Mouse (Mus musculus) erythroblast, embryonic 14.5 days (primary cell): Measurements from ENCODE around the gene Tstd1. TPM values are rescaled to one million over a fixed set of nuclear protein-coding genes. Genes with fewer than 3 reads are reported as not detected.

Source experiments
- H3K27me3 ChIP-seq: 2 replicates; pipeline ENCODE4 v1.6.1; 2012; ENCODE audit warnings: inconsistent platforms; ENCODE audit not compliant: control insufficient read depth
- H3K36me3 ChIP-seq: 2 replicates; pipeline ENCODE4 v1.6.1; 2012; ENCODE audit warnings: mild to moderate bottlenecking, inconsistent platforms; ENCODE audit not compliant: control insufficient read depth
- H3K4me1 ChIP-seq: 2 replicates; pipeline ENCODE4 v1.6.1; 2012; ENCODE audit warnings: inconsistent platforms; ENCODE audit not compliant: control insufficient read depth
- H3K4me3 ChIP-seq: replicated peaks from 2 replicates; pipeline ENCODE3; 2012; ENCODE audit warnings: moderate library complexity, mild to moderate bottlenecking, inconsistent platforms
- H3K9me3 ChIP-seq: 2 replicates; pipeline ENCODE4 v1.6.1; 2012; ENCODE audit warnings: low read length, inconsistent platforms, mixed read lengths; ENCODE audit not compliant: control insufficient read depth
- GATA1 ChIP-seq: IDR thresholded peaks from 2 replicates; pipeline ENCODE4 v1.6.1; 2012; ENCODE audit warnings: low read length, inconsistent platforms, mixed read lengths
- TAL1 ChIP-seq: IDR thresholded peaks from 3 replicates; pipeline ENCODE4 v1.6.1; 2012; ENCODE audit warnings: low read length, inconsistent platforms, mixed read lengths
- polyA plus RNA-seq: library from polyadenylated mRNA; stranded (reverse); fragments of >175 nt; gene quantifications from 2 replicates; pipeline ENCODE4 v1.2.3, GENCODE M21; 2012

Gene Tstd1
- polyA plus RNA-seq, 1 experiment: not detected

DNA sequence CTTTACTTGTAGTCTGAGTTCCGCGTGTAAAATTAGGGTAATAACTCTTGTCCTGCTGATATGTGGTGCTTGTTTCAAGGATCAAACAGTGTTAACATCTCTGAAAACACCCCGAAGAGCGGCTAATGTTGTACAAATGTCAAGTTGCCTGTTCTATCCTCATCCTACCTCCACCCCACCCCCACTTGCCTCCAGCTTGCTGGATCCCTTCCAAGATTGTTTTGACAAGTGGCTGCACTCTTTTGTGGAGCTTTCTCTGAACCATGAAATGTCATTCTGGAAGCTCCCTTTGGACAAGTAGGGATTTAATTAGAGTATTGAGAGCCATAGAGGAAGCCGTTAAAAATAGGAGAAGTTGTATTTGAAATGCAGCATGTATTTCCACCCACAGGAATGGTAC is 41.1 kb downstream of the Tstd1 start:
- H3K27me3 ChIP-seq: no peaks in the 10 kb centered on the region
- no peaks in the 10 kb centered on the region for H3K4me1 ChIP-seq
- peaks cover 3% of the 10 kb centered on the region; the same call in 1 of the 2 replicates for H3K36me3 ChIP-seq
- no peaks in the 10 kb centered on the region for H3K9me3 ChIP-seq
- TF ChIP-seq GATA1: no peak
- H3K4me3 ChIP-seq: no peak overlapping the region

DNA sequence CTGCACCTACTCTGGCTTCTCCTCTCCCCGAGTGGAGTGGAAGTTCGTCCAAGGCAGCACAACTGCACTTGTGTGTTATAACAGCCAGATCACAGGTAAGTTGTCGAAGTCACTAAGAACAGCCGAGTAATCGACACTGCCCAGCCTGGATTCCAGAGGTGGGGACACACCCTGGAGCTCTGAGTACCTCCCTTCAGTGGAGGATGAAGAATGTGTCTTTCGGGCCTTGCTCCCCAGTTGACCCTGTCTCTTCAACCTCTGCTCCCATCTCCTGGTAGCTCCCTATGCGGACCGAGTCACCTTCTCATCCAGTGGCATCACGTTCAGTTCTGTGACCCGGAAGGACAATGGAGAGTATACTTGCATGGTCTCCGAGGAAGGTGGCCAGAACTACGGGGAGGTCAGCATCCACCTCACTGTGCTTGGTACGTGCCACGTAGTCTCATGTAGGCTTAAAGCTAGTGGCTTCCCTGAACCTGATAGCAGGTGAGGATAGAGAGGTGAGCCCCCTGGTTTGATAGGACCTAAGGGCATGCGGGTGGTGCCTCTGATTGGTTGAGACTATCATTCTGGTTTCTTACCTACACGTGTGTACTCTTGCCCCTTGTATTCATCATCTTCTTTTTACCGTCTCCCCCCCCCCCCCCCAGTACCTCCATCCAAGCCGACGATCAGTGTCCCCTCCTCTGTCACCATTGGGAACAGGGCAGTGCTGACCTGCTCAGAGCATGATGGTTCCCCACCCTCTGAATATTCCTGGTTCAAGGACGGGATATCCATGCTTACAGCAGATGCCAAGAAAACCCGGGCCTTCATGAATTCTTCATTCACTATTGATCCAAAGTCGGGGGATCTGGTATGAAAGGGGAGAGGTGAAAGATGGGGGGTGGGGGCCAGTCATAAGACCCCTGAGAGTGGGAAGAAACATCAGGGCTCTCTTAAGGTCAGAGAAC is 42.2 kb downstream of the Tstd1 start:
- Histone ChIP-seq H3K4me1 (no peaks in the 10 kb centered on the region), H3K4me3 (no peak overlapping the region), H3K9me3 (no peaks in the 10 kb centered on the region), H3K36me3 (peaks cover 3% of the 10 kb centered on the region; the same call in 1 of the 2 replicates), H3K27me3 (no peaks in the 10 kb centered on the region)
- no peak for TF ChIP-seq GATA1
- TF ChIP-seq TAL1: no peak

DNA sequence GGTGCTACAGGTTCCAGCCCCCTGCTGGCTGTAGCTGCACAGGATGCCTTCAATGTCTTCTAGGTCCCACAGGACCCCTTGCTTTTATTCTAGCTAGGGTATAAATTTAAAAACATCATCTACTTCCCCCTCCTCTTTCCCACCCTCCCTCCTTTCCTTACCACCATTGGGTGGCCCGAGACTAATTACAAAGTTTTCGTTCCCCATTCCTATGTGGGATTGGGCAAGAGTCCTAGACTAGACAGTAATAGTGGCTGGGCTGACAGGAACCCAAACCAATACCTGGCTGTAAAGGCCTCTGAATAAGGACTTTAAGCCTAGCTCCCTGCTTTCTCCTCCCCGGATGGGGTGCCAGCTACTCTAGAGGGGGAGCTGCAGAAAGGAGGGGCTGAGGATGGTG is 44.5 kb downstream of the Tstd1 start:
- no peaks in the 10 kb centered on the region for H3K4me1 ChIP-seq
- TF ChIP-seq TAL1 (no peak), GATA1 (no peak)
- H3K9me3 ChIP-seq: no peaks in the 10 kb centered on the region
- peaks cover 3% of the 10 kb centered on the region; the same call in 1 of the 2 replicates for H3K36me3 ChIP-seq
- H3K27me3 ChIP-seq: no peaks in the 10 kb centered on the region
- H3K4me3 ChIP-seq: no peak overlapping the region

DNA sequence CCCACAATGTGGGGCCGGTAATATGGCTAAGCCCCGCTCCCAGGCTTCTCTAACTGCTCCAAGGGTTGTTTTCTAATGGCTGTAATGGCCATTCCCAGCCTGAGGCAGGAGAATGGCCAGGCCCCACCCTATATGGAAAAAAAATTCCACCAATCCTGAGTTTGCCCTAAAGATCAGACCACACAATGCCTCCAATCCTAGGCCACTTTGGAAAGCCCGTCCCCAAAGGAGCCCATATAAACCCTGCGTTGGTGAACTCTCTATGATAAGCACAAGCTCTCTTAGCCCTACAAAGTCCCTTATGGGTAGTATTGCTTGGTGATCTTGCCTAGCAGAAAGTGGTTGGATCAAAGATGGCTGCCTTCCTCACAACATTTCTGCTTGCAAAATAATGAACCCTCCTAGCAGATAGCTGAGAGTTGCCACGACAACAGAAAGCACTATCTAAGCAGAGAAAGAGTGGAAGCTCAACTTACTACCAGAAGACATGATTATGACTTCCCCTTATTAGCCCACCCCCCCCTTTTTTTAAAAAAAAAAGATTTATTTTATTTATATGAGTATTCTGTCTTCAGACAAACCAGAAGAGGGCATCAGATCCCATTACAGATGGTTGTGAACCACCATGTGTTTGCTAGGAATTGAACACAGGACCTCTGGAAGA is 47.2 kb downstream of the Tstd1 start:
- no peak for TF ChIP-seq GATA1
- no peak for TF ChIP-seq TAL1
- H3K9me3 ChIP-seq: no peaks in the 10 kb centered on the region
- peaks cover 4% of the 10 kb centered on the region for H3K4me1 ChIP-seq
- no peaks in the 10 kb centered on the region for H3K27me3 ChIP-seq
- H3K4me3 ChIP-seq: no peak overlapping the region
- peaks cover 2% of the 10 kb centered on the region; the same call in 1 of the 2 replicates for H3K36me3 ChIP-seq

DNA sequence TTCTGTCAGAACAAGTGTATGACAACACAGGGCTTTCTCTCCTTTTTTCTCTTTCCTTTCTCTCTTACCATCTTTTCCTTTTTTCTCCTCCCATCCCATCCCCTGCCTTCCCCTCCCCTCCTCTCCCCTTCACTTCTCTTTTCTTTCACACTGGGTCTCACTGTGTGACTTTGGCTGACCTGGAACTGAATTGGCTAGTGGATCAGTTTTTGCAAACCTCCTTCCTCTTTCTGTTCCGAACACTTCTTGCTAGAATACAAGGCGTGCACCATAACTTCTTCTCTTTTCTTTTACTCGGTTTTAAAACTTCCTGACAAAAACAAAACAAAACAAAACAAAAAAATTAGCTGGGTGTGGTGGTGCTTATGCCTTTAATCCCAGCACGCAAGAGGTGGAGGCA is 47.9 kb downstream of the Tstd1 start:
- no peaks in the 10 kb centered on the region; the same call in 1 of the 2 replicates for H3K36me3 ChIP-seq
- peaks cover 5% of the 10 kb centered on the region for H3K4me1 ChIP-seq
- H3K27me3 ChIP-seq: no peaks in the 10 kb centered on the region
- TF ChIP-seq TAL1 (no peak), GATA1 (no peak)
- H3K9me3 ChIP-seq: no peaks in the 10 kb centered on the region
- H3K4me3 ChIP-seq: no peak overlapping the region

DNA sequence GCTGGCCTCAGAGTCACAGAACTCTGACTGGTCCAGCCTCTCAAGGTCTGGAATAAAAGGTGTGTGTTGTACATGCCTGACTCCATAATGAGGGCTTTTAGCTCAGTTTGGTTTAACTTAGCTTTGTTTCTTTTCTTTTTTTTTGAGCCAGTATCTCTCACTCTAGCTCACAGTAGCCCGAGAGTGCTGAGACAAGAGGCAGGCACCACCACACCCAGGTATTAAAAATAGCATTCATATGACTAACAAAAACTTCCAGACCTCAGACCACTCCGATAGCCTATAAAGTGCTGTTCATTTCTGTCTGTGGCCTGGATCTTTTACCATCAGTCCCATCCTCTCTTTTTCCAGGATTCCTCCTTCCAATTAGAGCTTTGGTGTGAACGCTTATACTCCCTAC is 51.0 kb downstream of the Tstd1 start:
- Histone ChIP-seq H3K4me3 (no peak overlapping the region), H3K36me3 (no peaks in the 10 kb centered on the region), H3K9me3 (no peaks in the 10 kb centered on the region), H3K4me1 (peaks cover 5% of the 10 kb centered on the region), H3K27me3 (no peaks in the 10 kb centered on the region)
- TF ChIP-seq GATA1: no peak
- TF ChIP-seq TAL1: no peak

Other genes starting within 250 kb of the Tstd1 start
- gene Pcp4l1, start 222.6 kb upstream of the Tstd1 start, polyA plus RNA-seq: not detected in 2 replicates
- gene Nr1i3, start 204.9 kb upstream of the Tstd1 start, polyA plus RNA-seq: not detected in 2 replicates
- 2.2 TPM in 2 replicates for gene Tomm40l, start 196.4 kb upstream of the Tstd1 start, polyA plus RNA-seq
- 0.42 and 2.1 TPM in 2 replicates for gene Apoa2, start 193.8 kb upstream of the Tstd1 start, polyA plus RNA-seq
- gene Fcer1g, start 184.5 kb upstream of the Tstd1 start, polyA plus RNA-seq: 0.13 and 0.17 TPM in 2 replicates
- not detected in 2 replicates for gene Adamts4, start 168.5 kb upstream of the Tstd1 start, polyA plus RNA-seq
- gene Ndufs2, start 167.5 kb upstream of the Tstd1 start, polyA plus RNA-seq: 7.0 and 7.5 TPM in 2 replicates
- 11.1 and 11.6 TPM in 2 replicates for gene B4galt3, start 148.5 kb upstream of the Tstd1 start, polyA plus RNA-seq
- gene Ppox, start 137.7 kb upstream of the Tstd1 start, polyA plus RNA-seq: 89.9 and 167 TPM in 2 replicates
- 8.4 and 13.0 TPM in 2 replicates for gene Usp21, start 130.9 kb upstream of the Tstd1 start, polyA plus RNA-seq
- gene Ufc1, start 123.8 kb upstream of the Tstd1 start, polyA plus RNA-seq: 3.9 and 4.8 TPM in 2 replicates
- 1.6 and 1.7 TPM in 2 replicates for gene Dedd, start 89.7 kb upstream of the Tstd1 start, polyA plus RNA-seq
- gene Nit1, start 73.2 kb upstream of the Tstd1 start, polyA plus RNA-seq: 0.98 TPM in 2 replicates
- 1.4 and 2.0 TPM in 2 replicates for gene Pfdn2, start 73.2 kb upstream of the Tstd1 start, polyA plus RNA-seq
- 0.14 TPM in 1 of 2 replicates, not detected in the other for gene Klhdc9, start 58.1 kb upstream of the Tstd1 start, polyA plus RNA-seq
- gene Nectin4, start 48.8 kb upstream of the Tstd1 start, polyA plus RNA-seq: not detected in 2 replicates
- gene Arhgap30, start 29.9 kb upstream of the Tstd1 start, polyA plus RNA-seq: 0.06 and 0.07 TPM in 2 replicates
- 1.2 and 3.6 TPM in 2 replicates for gene Usf1, start 7.6 kb upstream of the Tstd1 start, polyA plus RNA-seq
- gene F11r, start 18.7 kb downstream of the Tstd1 start, polyA plus RNA-seq: 0.08 TPM in 1 of 2 replicates, not detected in the other
- gene Alyref2, start 84.6 kb downstream of the Tstd1 start, polyA plus RNA-seq: 0.13 and 0.20 TPM in 2 replicates
- not detected in 2 replicates for gene Itln1, start 116.4 kb downstream of the Tstd1 start, polyA plus RNA-seq
- gene Cd244a, start 140.3 kb downstream of the Tstd1 start, polyA plus RNA-seq: 0.02 TPM in 1 of 2 replicates, not detected in the other
- gene Ly9, start 188.5 kb downstream of the Tstd1 start, polyA plus RNA-seq: 0.01 and 0.03 TPM in 2 replicates
- not detected in 2 replicates for gene Slamf7, start 234.2 kb downstream of the Tstd1 start, polyA plus RNA-seq